Mouse (Mus musculus) lung, embryonic 14.5 days (tissue): ENCODE data around the gene Kctd7. TPM values are rescaled to one million over a fixed set of nuclear protein-coding genes. Genes with fewer than 3 reads are reported as not detected.

Experiments used
- ATAC-seq: fragments of 200-750 bp; cut with Nextera tagmentation; 2 replicates; pipeline ENCODE4 v1.8.0; 2017; ENCODE audit warnings: mild to moderate bottlenecking, moderate TSS enrichment, moderate library complexity; ENCODE audit not compliant: insufficient read depth
- DNase-seq: peaks from one replicate; pipeline ENCODE4 v3.0.0-alpha.2; 2015
- H3K27ac ChIP-seq: fragments of 300-500 bp; sonication (generic); 2 replicates; pipeline ENCODE4 v1.5.1; 2014; ENCODE audit warnings: low read depth, mild to moderate bottlenecking, moderate library complexity
- H3K27me3 ChIP-seq: fragments of 300-500 bp; sonication (generic); 2 replicates; pipeline ENCODE4 v1.6.1; 2014; ENCODE audit warnings: low read length, control low read depth; ENCODE audit not compliant: insufficient read depth
- H3K36me3 ChIP-seq: fragments of 300-500 bp; sonication (generic); 2 replicates; pipeline ENCODE4 v1.6.1; 2014; ENCODE audit warnings: control low read depth; ENCODE audit not compliant: insufficient read depth
- H3K4me1 ChIP-seq: fragments of 300-500 bp; sonication (generic); 2 replicates; pipeline ENCODE4 v1.6.1; 2014; ENCODE audit warnings: antibody characterized with exemption, control low read depth; ENCODE audit not compliant: insufficient read depth
- H3K4me2 ChIP-seq: fragments of 300-500 bp; sonication (generic); 2 replicates; pipeline ENCODE4 v1.6.1; 2014; ENCODE audit warnings: mild to moderate bottlenecking
- H3K4me3 ChIP-seq: fragments of 300-500 bp; sonication (generic); 2 replicates; pipeline ENCODE4 v1.5.1; 2014; ENCODE audit warnings: low read depth, low read length
- H3K9ac ChIP-seq: fragments of 300-500 bp; sonication (generic); 2 replicates; pipeline ENCODE4 v1.6.1; 2014
- H3K9me3 ChIP-seq: fragments of 300-500 bp; sonication (generic); 2 replicates; pipeline ENCODE4 v1.6.1; 2016; ENCODE audit warnings: low read depth, low read length, control low read depth
- CTCF ChIP-seq: IDR thresholded peaks from 2 replicates; pipeline ENCODE4 v1.5.1; 2016; ENCODE audit warnings: antibody characterized with exemption, low read depth
- WGBS: fragments of 180-500 bp; shearing (Covaris S2); extraction: QIAGEN DNeasy Blood & Tissue Kit; methylation state at CpG from one replicate; pipeline ENCODE4 v1.1.7; 2014; 5-methylcytosine and 5-hydroxymethylcytosine counted together
- polyA plus RNA-seq: library from polyadenylated mRNA; unstranded; fragments of >200 nt; fragmentation: Nextera tagmentation; extraction: Ambion mirVana; gene quantifications from 2 replicates; pipeline ENCODE4 v1.2.1, GENCODE M21; 2014

Gene Kctd7
- polyA plus RNA-seq, 1 experiment from 2014 or later, result 7.4 TPM

GRCm38 (mm10) chr5:130112653-130113052 is 32.0 kb upstream of the Kctd7 start:
- ATAC-seq, result no peak
- TF ChIP-seq CTCF, result no peak
- Histone ChIP-seq H3K4me1 (no peaks in the 10 kb centered on the region), H3K27me3 (no peaks in the 10 kb centered on the region), H3K27ac (no peak overlapping the region), H3K36me3 (peaks cover 22% of the 10 kb centered on the region), H3K9ac (no peak overlapping the region), H3K9me3 (no peaks in the 10 kb centered on the region), H3K4me3 (no peak overlapping the region), H3K4me2 (no peak overlapping the region)
- no peak for DNase-seq

DNA sequence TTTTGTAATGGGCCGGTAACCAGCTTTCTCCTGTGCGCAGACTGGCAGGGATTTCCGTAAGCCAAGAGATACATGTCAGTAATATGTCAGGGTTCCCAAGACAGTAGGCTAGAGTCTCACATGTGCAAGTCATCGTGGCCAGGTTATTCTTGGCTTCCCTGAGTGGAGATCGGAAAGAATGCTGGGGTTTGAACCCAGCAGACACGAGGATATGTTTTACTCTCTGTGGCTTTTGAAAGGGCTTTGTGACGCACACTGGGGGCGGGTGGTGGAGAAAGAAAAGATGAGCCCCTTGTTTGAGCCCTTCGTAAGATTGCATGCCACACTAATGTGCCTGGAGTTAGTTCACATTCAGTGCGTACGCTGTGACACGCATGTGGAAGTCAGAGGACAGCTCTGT is 28.5 kb upstream of the Kctd7 start:
- H3K4me3 ChIP-seq, result no peak overlapping the region
- no peaks in the 10 kb centered on the region for H3K9me3 ChIP-seq
- no peaks in the 10 kb centered on the region for H3K4me1 ChIP-seq
- H3K4me2 ChIP-seq, result no peak overlapping the region
- no peak overlapping the region for H3K27ac ChIP-seq
- DNase-seq (no peak), ATAC-seq (no peak)
- no peak for TF ChIP-seq CTCF
- 85% methylated on average over 12 of the region's 12 CpGs for WGBS
- H3K27me3 ChIP-seq, result no peaks in the 10 kb centered on the region
- H3K9ac ChIP-seq, result no peak overlapping the region
- H3K36me3 ChIP-seq, result peaks cover 11% of the 10 kb centered on the region

DNA sequence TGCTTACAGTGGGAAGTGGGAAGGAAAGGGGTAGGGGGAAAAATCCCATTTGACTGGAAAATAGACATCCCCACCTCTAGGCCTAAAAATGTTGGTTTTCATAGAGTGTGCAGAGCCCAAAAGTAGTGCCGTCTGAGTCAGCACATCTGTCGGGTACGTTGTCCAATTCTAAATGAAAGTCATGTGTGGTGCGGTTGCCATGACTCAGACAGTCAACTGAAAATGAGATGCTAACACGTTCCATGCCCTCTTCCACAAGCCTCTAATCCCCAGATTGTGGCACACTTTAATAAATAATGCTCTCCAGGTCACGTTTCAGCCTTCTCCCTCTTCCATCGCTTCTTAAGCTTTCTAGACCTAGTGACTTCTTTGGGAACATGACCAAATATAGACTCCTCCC is 27.8 kb upstream of the Kctd7 start:
- DNase-seq (no peak), ATAC-seq (no peak)
- TF ChIP-seq CTCF, result no peak
- H3K4me3 ChIP-seq, result no peak overlapping the region
- 76% methylated on average over 7 of the region's 7 CpGs for WGBS
- no peaks in the 10 kb centered on the region for H3K9me3 ChIP-seq
- no peak overlapping the region for H3K9ac ChIP-seq
- no peak overlapping the region for H3K27ac ChIP-seq
- H3K27me3 ChIP-seq, result no peaks in the 10 kb centered on the region
- no peaks in the 10 kb centered on the region for H3K4me1 ChIP-seq
- no peak overlapping the region for H3K4me2 ChIP-seq
- H3K36me3 ChIP-seq, result peaks cover 11% of the 10 kb centered on the region

- ATAC-seq, result no peak
Measured at GRCm38 (mm10) chr5:130117932-130118331, 26.7 kb upstream of the Kctd7 start.

DNA sequence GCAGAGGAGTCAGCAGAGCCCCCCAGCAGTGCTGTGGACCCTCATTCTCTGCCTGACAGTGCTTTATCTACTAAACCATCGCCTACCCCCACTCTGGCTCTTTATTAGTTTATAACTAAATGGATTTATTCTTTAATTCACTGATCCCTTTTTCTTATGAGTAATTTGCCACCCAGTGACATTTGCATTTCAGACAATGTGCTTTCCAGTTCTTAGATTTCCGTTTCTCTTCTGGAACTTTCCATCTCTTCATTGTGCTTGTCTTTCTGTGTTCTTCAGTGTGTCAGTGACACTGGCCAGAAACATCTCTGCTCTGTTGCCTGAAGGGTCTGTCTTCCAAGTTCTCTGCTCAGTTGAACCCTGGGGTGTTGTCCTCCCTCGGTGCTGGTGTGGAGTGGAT is 25.4 kb upstream of the Kctd7 start:
- Histone ChIP-seq H3K4me3 (no peak overlapping the region), H3K27ac (no peak overlapping the region), H3K9me3 (no peaks in the 10 kb centered on the region), H3K9ac (no peak overlapping the region), H3K36me3 (peaks cover 11% of the 10 kb centered on the region), H3K4me1 (no peaks in the 10 kb centered on the region), H3K27me3 (no peaks in the 10 kb centered on the region), H3K4me2 (no peak overlapping the region)
- no peak for TF ChIP-seq CTCF
- ATAC-seq, result no peak
- 74% methylated on average over 3 of the region's 3 CpGs for WGBS
- no peak for DNase-seq

More at GRCm38 (mm10) chr5:130117932-130118331, 26.7 kb upstream of the Kctd7 start:
- 60% methylated on average over 6 of the region's 6 CpGs for WGBS
- no peaks in the 10 kb centered on the region for H3K4me1 ChIP-seq
- no peak overlapping the region for H3K27ac ChIP-seq
- no peaks in the 10 kb centered on the region for H3K9me3 ChIP-seq
- DNase-seq, result peak; percentile 33
- no peaks in the 10 kb centered on the region for H3K27me3 ChIP-seq
- no peak overlapping the region for H3K4me3 ChIP-seq
- no peak overlapping the region for H3K9ac ChIP-seq
- H3K36me3 ChIP-seq, result peaks cover 11% of the 10 kb centered on the region
- no peak overlapping the region for H3K4me2 ChIP-seq
- TF ChIP-seq CTCF, result no peak

DNA sequence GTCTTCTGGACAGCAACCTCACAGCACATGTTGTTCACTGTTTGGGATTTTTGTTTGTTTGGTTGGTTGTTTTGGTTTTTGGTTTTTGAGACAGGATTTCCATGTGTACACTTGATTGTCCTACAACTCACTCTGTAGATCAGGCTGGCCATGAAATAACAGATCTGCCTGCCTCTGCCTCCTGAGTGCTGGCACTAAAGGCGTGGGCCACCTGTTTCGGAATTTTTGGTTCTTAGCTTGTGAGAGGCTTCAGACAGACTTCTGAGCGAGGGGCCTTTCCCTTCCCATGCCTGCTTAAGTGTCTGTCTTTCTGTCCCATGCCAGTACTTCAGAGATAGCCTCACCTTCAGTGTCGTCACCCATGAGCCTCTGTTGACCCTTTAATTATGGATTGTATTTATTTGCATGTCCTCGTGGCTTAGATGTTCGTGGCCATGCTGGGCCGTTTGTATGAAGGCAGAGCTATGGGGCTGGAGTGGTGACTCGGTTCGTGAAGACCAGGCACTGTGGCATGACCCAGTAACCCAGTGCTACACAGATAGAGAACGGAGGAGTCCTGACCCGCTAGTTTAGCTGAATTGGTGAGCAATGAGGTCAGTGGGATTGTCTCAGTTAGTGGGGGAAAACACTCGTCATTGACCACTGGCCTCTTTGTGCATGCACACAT is 24.5 kb upstream of the Kctd7 start:
- no peaks in the 10 kb centered on the region for H3K9me3 ChIP-seq
- no peak overlapping the region for H3K9ac ChIP-seq
- no peak overlapping the region for H3K4me2 ChIP-seq
- ATAC-seq (no peak), DNase-seq (no peak)
- peaks cover 7% of the 10 kb centered on the region; the same call in 1 of the 2 replicates for H3K36me3 ChIP-seq
- no peak overlapping the region for H3K4me3 ChIP-seq
- no peak overlapping the region for H3K27ac ChIP-seq
- WGBS, result 80% methylated on average over 12 of the region's 12 CpGs
- H3K4me1 ChIP-seq, result no peaks in the 10 kb centered on the region
- no peaks in the 10 kb centered on the region for H3K27me3 ChIP-seq
- no peak for TF ChIP-seq CTCF

GRCm38 (mm10) chr5:130120904-130121303 is 23.8 kb upstream of the Kctd7 start:
- peak; percentile 65; the same call in 1 of the 2 replicates for ATAC-seq
- no peak for TF ChIP-seq CTCF
- H3K4me1 ChIP-seq, result no peaks in the 10 kb centered on the region

More at GRCm38 (mm10) chr5:130120904-130121303, 23.8 kb upstream of the Kctd7 start:
- DNase-seq, result peak; percentile 23
- Histone ChIP-seq H3K36me3 (peaks cover 4% of the 10 kb centered on the region; the same call in 1 of the 2 replicates), H3K9me3 (no peaks in the 10 kb centered on the region), H3K4me3 (no peak overlapping the region), H3K9ac (no peak overlapping the region), H3K4me2 (no peak overlapping the region), H3K27me3 (no peaks in the 10 kb centered on the region), H3K27ac (no peak overlapping the region)
- 53% methylated on average over 6 of the region's 6 CpGs for WGBS
